Mouse (Mus musculus): ENCODE data around the gene Ankrd33b. TPM values are rescaled to one million over a fixed set of nuclear protein-coding genes. Genes with fewer than 3 reads are reported as not detected.

Ankrd33b gene
- polyA plus RNA-seq, 1 experiment from 2014 or later = 1.1 TPM

GRCm38 (mm10) chr15:31364396-31364795 is 3.1 kb downstream of the Ankrd33b start:
- ATAC-seq (ENCODE audit: insufficient read depth, low FRiP score, low TSS enrichment) (no peak), DNase-seq (ENCODE audit: low spot score) (no peak)
- 58% methylated on average over 6 of the region's 6 CpGs for WGBS
- H3K4me1 ChIP-seq (ENCODE audit: control insufficient read depth, insufficient read depth, low read length) = peaks cover 13% of the 10 kb centered on the region; the same call in 1 of the 2 replicates
- H3K4me3 ChIP-seq (ENCODE audit: low read depth, low read length) = no peak overlapping the region
- no peak overlapping the region for H3K4me2 ChIP-seq (ENCODE audit: low read depth)
- H3K27ac ChIP-seq (ENCODE audit: low read depth, low read length) = no peak overlapping the region
- H3K36me3 ChIP-seq (ENCODE audit: control insufficient read depth, insufficient read depth, low read length) = no peaks in the 10 kb centered on the region
- H3K27me3 ChIP-seq (ENCODE audit: control insufficient read depth, insufficient read depth, low read length) = peaks cover 46% of the 10 kb centered on the region
- H3K9ac ChIP-seq (ENCODE audit: low read length) = no peak overlapping the region
- no peaks in the 10 kb centered on the region for H3K9me3 ChIP-seq (ENCODE audit: control insufficient read depth, low read length)

GRCm38 (mm10) chr15:31363981-31364361 is 3.6 kb downstream of the Ankrd33b start:
- DNase-seq (ENCODE audit: low spot score) (no peak), ATAC-seq (ENCODE audit: insufficient read depth, low FRiP score, low TSS enrichment) (no peak)
- Histone ChIP-seq H3K4me1 (ENCODE audit: control insufficient read depth, insufficient read depth, low read length) (peaks cover 13% of the 10 kb centered on the region; the same call in 1 of the 2 replicates), H3K9ac (ENCODE audit: low read length) (no peak overlapping the region), H3K9me3 (ENCODE audit: control insufficient read depth, low read length) (no peaks in the 10 kb centered on the region), H3K4me2 (ENCODE audit: low read depth) (no peak overlapping the region), H3K4me3 (ENCODE audit: low read depth, low read length) (no peak overlapping the region), H3K27ac (ENCODE audit: low read depth, low read length) (no peak overlapping the region), H3K36me3 (ENCODE audit: control insufficient read depth, insufficient read depth, low read length) (no peaks in the 10 kb centered on the region), H3K27me3 (ENCODE audit: control insufficient read depth, insufficient read depth, low read length) (peaks cover 45% of the 10 kb centered on the region)
- WGBS = 71% methylated on average over 8 of the region's 8 CpGs

- Histone ChIP-seq H3K4me2 (ENCODE audit: low read depth) (no peak overlapping the region), H3K36me3 (ENCODE audit: control insufficient read depth, insufficient read depth, low read length) (no peaks in the 10 kb centered on the region), H3K27ac (ENCODE audit: low read depth, low read length) (no peak overlapping the region), H3K4me3 (ENCODE audit: low read depth, low read length) (no peak overlapping the region), H3K27me3 (ENCODE audit: control insufficient read depth, insufficient read depth, low read length) (peaks cover 40% of the 10 kb centered on the region), H3K9me3 (ENCODE audit: control insufficient read depth, low read length) (no peaks in the 10 kb centered on the region), H3K9ac (ENCODE audit: low read length) (no peak overlapping the region), H3K4me1 (ENCODE audit: control insufficient read depth, insufficient read depth, low read length) (peaks cover 13% of the 10 kb centered on the region; the same call in 1 of the 2 replicates)
- 83% methylated on average over 13 of the region's 13 CpGs for WGBS
- no peak for ATAC-seq (ENCODE audit: insufficient read depth, low FRiP score, low TSS enrichment)
- DNase-seq (ENCODE audit: low spot score) = no peak
These were observed 4.1 kb downstream of the Ankrd33b start for GRCm38 (mm10) chr15:31363241-31363980.

- ATAC-seq (ENCODE audit: insufficient read depth, low FRiP score, low TSS enrichment) = no peak
These were observed 6.2 kb downstream of the Ankrd33b start for GRCm38 (mm10) chr15:31361259-31361853.

GRCm38 (mm10) chr15:31360593-31360992 is 6.9 kb downstream of the Ankrd33b start:
- Histone ChIP-seq H3K4me1 (ENCODE audit: control insufficient read depth, insufficient read depth, low read length) (no peaks in the 10 kb centered on the region), H3K9ac (ENCODE audit: low read length) (no peak overlapping the region), H3K4me3 (ENCODE audit: low read depth, low read length) (no peak overlapping the region), H3K27me3 (ENCODE audit: control insufficient read depth, insufficient read depth, low read length) (peaks cover 12% of the 10 kb centered on the region), H3K36me3 (ENCODE audit: control insufficient read depth, insufficient read depth, low read length) (no peaks in the 10 kb centered on the region), H3K27ac (ENCODE audit: low read depth, low read length) (no peak overlapping the region), H3K4me2 (ENCODE audit: low read depth) (no peak overlapping the region), H3K9me3 (ENCODE audit: control insufficient read depth, low read length) (no peaks in the 10 kb centered on the region)
- DNase-seq (ENCODE audit: low spot score) (no peak), ATAC-seq (ENCODE audit: insufficient read depth, low FRiP score, low TSS enrichment) (no peak)
- 82% methylated on average over 6 of the region's 6 CpGs for WGBS

More at GRCm38 (mm10) chr15:31361259-31361853, 6.2 kb downstream of the Ankrd33b start:
- Histone ChIP-seq H3K9me3 (ENCODE audit: control insufficient read depth, low read length) (no peaks in the 10 kb centered on the region), H3K4me2 (ENCODE audit: low read depth) (no peak overlapping the region), H3K27ac (ENCODE audit: low read depth, low read length) (no peak overlapping the region), H3K4me3 (ENCODE audit: low read depth, low read length) (no peak overlapping the region), H3K36me3 (ENCODE audit: control insufficient read depth, insufficient read depth, low read length) (no peaks in the 10 kb centered on the region), H3K4me1 (ENCODE audit: control insufficient read depth, insufficient read depth, low read length) (peaks cover 7% of the 10 kb centered on the region; the same call in 1 of the 2 replicates), H3K27me3 (ENCODE audit: control insufficient read depth, insufficient read depth, low read length) (peaks cover 19% of the 10 kb centered on the region), H3K9ac (ENCODE audit: low read length) (no peak overlapping the region)
- DNase-seq (ENCODE audit: low spot score) = no peak
- WGBS = 82% methylated on average over 9 of the region's 9 CpGs

- Histone ChIP-seq H3K4me3 (ENCODE audit: low read depth, low read length) (no peak overlapping the region), H3K9ac (ENCODE audit: low read length) (no peak overlapping the region), H3K9me3 (ENCODE audit: control insufficient read depth, low read length) (no peaks in the 10 kb centered on the region), H3K27ac (ENCODE audit: low read depth, low read length) (no peak overlapping the region), H3K4me1 (ENCODE audit: control insufficient read depth, insufficient read depth, low read length) (no peaks in the 10 kb centered on the region), H3K4me2 (ENCODE audit: low read depth) (no peak overlapping the region), H3K36me3 (ENCODE audit: control insufficient read depth, insufficient read depth, low read length) (no peaks in the 10 kb centered on the region), H3K27me3 (ENCODE audit: control insufficient read depth, insufficient read depth, low read length) (peaks cover 5% of the 10 kb centered on the region; the same call in 1 of the 2 replicates)
- 92% methylated on average over 6 of the region's 6 CpGs for WGBS
- DNase-seq (ENCODE audit: low spot score) = no peak
- no peak for ATAC-seq (ENCODE audit: insufficient read depth, low FRiP score, low TSS enrichment)
These were observed 7.7 kb downstream of the Ankrd33b start for GRCm38 (mm10) chr15:31359805-31360204.

GRCm38 (mm10) chr15:31352494-31353279 is 14.8 kb downstream of the Ankrd33b start:
- WGBS = 87% methylated on average over 13 of the region's 13 CpGs
- no peak for DNase-seq (ENCODE audit: low spot score)
- Histone ChIP-seq H3K27ac (ENCODE audit: low read depth, low read length) (no peak overlapping the region), H3K27me3 (ENCODE audit: control insufficient read depth, insufficient read depth, low read length) (no peaks in the 10 kb centered on the region), H3K4me3 (ENCODE audit: low read depth, low read length) (no peak overlapping the region), H3K9ac (ENCODE audit: low read length) (no peak overlapping the region), H3K9me3 (ENCODE audit: control insufficient read depth, low read length) (no peaks in the 10 kb centered on the region), H3K36me3 (ENCODE audit: control insufficient read depth, insufficient read depth, low read length) (no peaks in the 10 kb centered on the region), H3K4me1 (ENCODE audit: control insufficient read depth, insufficient read depth, low read length) (no peaks in the 10 kb centered on the region), H3K4me2 (ENCODE audit: low read depth) (no peak overlapping the region)
- ATAC-seq (ENCODE audit: insufficient read depth, low FRiP score, low TSS enrichment) = no peak

GRCm38 (mm10) chr15:31349810-31350341 is 17.6 kb downstream of the Ankrd33b start:
- Histone ChIP-seq H3K4me2 (ENCODE audit: low read depth) (no peak overlapping the region), H3K9me3 (ENCODE audit: control insufficient read depth, low read length) (no peaks in the 10 kb centered on the region), H3K27ac (ENCODE audit: low read depth, low read length) (no peak overlapping the region), H3K9ac (ENCODE audit: low read length) (no peak overlapping the region), H3K4me3 (ENCODE audit: low read depth, low read length) (no peak overlapping the region), H3K4me1 (ENCODE audit: control insufficient read depth, insufficient read depth, low read length) (no peaks in the 10 kb centered on the region), H3K36me3 (ENCODE audit: control insufficient read depth, insufficient read depth, low read length) (no peaks in the 10 kb centered on the region), H3K27me3 (ENCODE audit: control insufficient read depth, insufficient read depth, low read length) (no peaks in the 10 kb centered on the region)
- ATAC-seq (ENCODE audit: insufficient read depth, low FRiP score, low TSS enrichment) = no peak
- WGBS = 83% methylated on average over 7 of the region's 7 CpGs
- no peak for DNase-seq (ENCODE audit: low spot score)

All from neural tube, embryonic 11.5 days (tissue).